Comparison of ENCODE assay signal across 17 mouse cellular contexts in the genomic region with DNA sequence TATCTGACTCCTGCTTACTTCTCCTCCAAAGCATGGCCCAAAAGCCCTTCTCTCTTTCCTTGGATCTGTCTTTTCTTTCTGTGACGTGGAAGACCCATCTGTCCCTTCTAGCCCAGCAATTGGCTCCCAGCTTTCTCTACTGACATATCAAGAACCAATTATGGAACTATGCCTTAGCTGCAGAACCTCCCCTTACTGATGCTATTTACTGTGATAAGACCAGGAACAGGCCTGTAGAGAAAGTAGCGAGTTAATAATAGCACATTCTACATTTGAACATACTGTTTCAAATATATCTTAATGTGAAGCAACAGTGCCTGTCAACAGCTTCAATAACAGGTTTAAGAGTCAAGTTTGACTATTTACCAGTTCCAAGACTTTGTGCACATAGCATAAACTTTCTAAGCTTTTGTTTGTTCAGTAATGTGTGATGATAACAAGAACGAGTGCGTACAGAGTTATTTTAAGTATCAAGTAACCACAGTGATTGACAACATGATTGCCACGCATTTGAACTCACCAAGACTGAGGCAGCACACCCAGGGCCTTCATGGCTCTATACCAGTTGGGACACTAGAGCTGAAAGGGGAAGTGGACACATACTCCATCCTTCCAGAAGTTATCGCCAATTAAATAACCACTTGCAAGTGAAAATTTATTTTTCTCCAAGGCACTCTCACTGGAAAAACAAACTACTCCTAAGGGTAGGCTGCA.
"Had no signal": no experiment of that assay in that cellular context is flagged by ENCODE, and none has a peak within 500 bp of the region (broad histone marks: within the 10 kb centered on the region; RNA-seq: fewer than 3 reads in every experiment).

No protein-coding gene starts in this region.

- H3K9ac ChIP-seq: kidney, embryonic 15.5 days; limb, embryonic 12.5 days; limb, embryonic 15.5 days; liver, embryonic 14.5 days; liver, postnatal 0 days; lung, embryonic 15.5 days had no signal

- H3K27me3 ChIP-seq: kidney, embryonic 15.5 days; limb, embryonic 12.5 days; limb, embryonic 15.5 days; lung, embryonic 15.5 days had no signal

- DNase-seq: kidney, postnatal 10 days; kidney, postnatal 36 days; layer of hippocampus, postnatal 36 days; liver, postnatal 0 days; lung, postnatal 14 days; lung, postnatal 4 days; midbrain, embryonic 14.5 days; thymus, adult 18-20 months; thymus, postnatal 36 days had no signal

- H3K4me3 ChIP-seq: kidney, embryonic 15.5 days; left cerebral cortex, adult 2 months; limb, embryonic 12.5 days; limb, embryonic 15.5 days; lung, embryonic 15.5 days had no signal

- H3K27ac ChIP-seq: left cerebral cortex, adult 2 months; limb, embryonic 12.5 days; limb, embryonic 15.5 days; liver, embryonic 14.5 days; lung, embryonic 15.5 days had no signal

- H3K4me1 ChIP-seq: limb, embryonic 15.5 days; lung, embryonic 15.5 days had no signal

- ATAC-seq: liver, postnatal 0 days had no signal

- H3K9me3 ChIP-seq: kidney, embryonic 15.5 days; limb, embryonic 12.5 days; limb, embryonic 15.5 days; lung, embryonic 15.5 days had no signal

- H3K36me3 ChIP-seq: kidney, embryonic 15.5 days; limb, embryonic 12.5 days; limb, embryonic 15.5 days; lung, embryonic 15.5 days had no signal

- H3K4me2 ChIP-seq: kidney, embryonic 15.5 days; limb, embryonic 12.5 days; limb, embryonic 15.5 days; liver, embryonic 11.5 days; lung, embryonic 15.5 days; midbrain, embryonic 11.5 days had no signal
